Mouse (Mus musculus) kidney, adult 10 weeks (tissue): ENCODE measurements around the gene Gm21983. TPM values are rescaled to one million over a fixed set of nuclear protein-coding genes. Genes with fewer than 3 reads are reported as not detected.

Experiments used
- polyA plus RNA-seq: library from polyadenylated mRNA; stranded (reverse); fragments of 350-450 nt; fragmentation: Illumina TruSeq; extraction: RNeasy Lipid Tissue Mini Kit (QIAGEN cat#74804); gene quantifications from one replicate; pipeline ENCODE4 v1.2.3, GENCODE M21; 2014; ENCODE audit warnings: low read depth, low replicate concordance

Gm21983 gene
- polyA plus RNA-seq: not detected

GRCm38 (mm10) chr7:27180837-27181695 is at the start of gene Gm21983, which contains the start of gene Mia:
Gm21983 (minus strand) TSS chr7:27181086.
Mia (minus strand) TSS chr7:27181157.

GRCm38 (mm10) chr7:27228281-27228821 is 47.5 kb upstream of the Gm21983 start, which contains the start of gene Itpkc:
Itpkc (minus strand) TSS chr7:27228661.

GRCm38 (mm10) chr7:27195681-27196611 is 15.1 kb upstream of the Gm21983 start, which contains the start of the genes BC024978 and Snrpa:
BC024978 (plus strand) TSS chr7:27195781.
Snrpa (minus strand) TSS chr7:27196271.

GRCm38 (mm10) chr7:27178324-27179216 is 2.3 kb downstream of the Gm21983 start, which contains the start of gene Rab4b:
Rab4b (minus strand) TSS chr7:27178896.

DNA sequence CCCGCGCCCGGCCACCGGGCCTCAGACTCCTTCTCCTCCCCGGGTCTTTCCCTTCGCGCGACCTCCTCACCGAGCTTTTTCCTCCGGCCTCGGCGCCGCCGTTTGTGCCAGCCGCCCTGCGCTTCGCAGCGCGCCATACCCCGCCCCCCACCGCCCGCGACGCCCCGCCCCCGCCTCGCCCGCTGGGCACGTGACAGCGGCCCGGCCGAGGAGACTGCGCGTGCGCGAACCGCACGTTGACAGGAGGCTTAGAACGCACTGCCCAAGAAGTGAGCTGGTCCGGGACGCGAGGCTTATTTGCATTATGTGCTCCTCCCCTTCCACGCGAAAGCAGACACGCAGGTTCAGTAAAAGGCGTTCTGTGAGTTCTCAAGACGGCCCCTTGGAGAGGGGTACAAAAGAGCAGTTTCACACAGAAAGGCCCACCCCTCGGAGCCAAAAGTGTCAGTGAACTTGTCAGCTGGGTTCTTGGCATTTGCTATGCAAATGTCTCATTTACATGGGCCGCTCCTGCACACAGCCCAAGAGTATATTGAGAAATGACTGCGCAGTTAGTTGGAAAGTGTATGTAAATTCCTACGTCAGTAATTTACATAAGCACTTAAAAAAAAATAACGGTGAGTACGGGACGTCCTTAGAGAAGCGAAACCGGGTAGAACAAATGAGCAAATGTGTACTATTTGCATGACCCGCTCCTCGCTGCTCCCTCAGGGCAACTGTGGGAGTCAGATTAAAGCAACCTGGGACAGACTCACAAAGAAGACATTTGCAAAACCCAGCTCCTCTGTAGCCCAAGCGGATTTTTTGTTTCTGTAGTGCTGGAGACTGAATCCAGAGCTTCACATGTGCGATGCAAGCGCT is 14.0 kb downstream of the Gm21983 start, which contains the start of gene Egln2:
Gene Egln2, minus strand, starts transcription at position 189 of the 861 bp plus-strand sequence.

DNA sequence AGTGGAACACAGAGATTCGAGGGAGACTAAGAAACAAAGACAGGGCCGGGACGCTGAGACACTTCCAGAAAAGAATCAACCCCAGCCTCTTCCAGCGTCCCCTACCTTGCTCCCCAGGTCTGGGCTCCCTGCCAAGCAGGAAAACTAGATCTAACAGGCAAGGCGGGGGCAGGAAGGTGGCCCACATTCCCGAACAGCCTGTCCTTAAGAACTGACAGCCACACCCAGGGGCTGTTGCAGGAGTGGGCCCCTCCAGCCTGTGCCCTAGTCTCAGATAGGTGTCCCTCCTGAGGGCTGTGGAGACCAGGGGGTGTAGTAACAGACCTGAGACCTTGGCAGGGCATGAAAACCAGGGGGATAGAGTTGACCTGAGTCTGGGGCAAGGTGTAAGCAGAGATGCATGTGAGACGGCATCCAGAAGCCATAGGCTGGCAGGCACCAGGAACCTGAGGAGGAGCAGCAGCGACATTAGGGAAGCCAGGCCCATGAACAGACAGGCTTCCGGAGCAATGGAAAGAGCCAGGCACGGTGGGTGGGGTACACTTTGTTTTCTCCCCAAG is 27.6 kb downstream of the Gm21983 start, which contains the start of gene Cyp2t4:
Gene Cyp2t4, plus strand, starts transcription at position 510 of the 560 bp plus-strand sequence.

DNA sequence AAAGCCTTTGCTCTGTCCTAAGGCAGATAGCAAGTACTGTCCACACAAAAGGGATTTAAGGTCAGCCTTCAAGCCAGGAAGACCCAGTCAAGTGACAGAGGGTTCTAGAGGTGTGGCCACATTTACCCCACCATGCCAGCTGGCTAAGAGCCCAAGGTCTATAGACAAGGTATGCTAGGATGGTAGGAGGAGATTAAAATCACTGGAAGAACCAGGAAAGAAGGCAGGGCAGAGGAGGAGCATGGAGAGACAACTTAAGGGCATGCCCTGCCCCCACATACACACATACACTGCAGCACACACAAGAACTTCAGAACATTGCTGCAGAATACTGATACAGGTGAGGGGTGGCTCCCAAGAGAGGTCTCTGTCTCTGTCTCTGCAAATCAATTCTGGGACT is 61.2 kb downstream of the Gm21983 start, which contains the start of gene Cyp2f2:
Gene Cyp2f2, plus strand, starts transcription at position 234 of the 400 bp plus-strand sequence.

Other genes starting within 250 kb of the Gm21983 start
- not detected for gene Cyp2a22, start 241.7 kb downstream of the Gm21983 start, polyA plus RNA-seq
- not detected for gene Cyp2a12, start 152.0 kb downstream of the Gm21983 start, polyA plus RNA-seq
- 0.32 TPM for gene Cyp2f2, start 61.2 kb downstream of the Gm21983 start, polyA plus RNA-seq
- not detected for gene Cyp2t4, start 27.4 kb downstream of the Gm21983 start, polyA plus RNA-seq
- 1.0 TPM for gene Egln2, start 14.3 kb downstream of the Gm21983 start, polyA plus RNA-seq
- gene Rab4b, start 2.2 kb downstream of the Gm21983 start, polyA plus RNA-seq: 1.8 TPM
- not detected for gene Mia, start 71 bp upstream of the Gm21983 start, polyA plus RNA-seq
- 4.5 TPM for gene BC024978, start 14.7 kb upstream of the Gm21983 start, polyA plus RNA-seq
- gene Snrpa, start 15.2 kb upstream of the Gm21983 start, polyA plus RNA-seq: 3.3 TPM
- gene Itpkc, start 47.6 kb upstream of the Gm21983 start, polyA plus RNA-seq: 0.40 TPM
- 1.4 TPM for gene Coq8b, start 51.9 kb upstream of the Gm21983 start, polyA plus RNA-seq
- 0.08 TPM for gene Numbl, start 77.3 kb upstream of the Gm21983 start, polyA plus RNA-seq
- not detected for gene Ltbp4, start 156.6 kb upstream of the Gm21983 start, polyA plus RNA-seq
- 0.57 TPM for gene Shkbp1, start 174.9 kb upstream of the Gm21983 start, polyA plus RNA-seq
- not detected for gene Gm20479, start 176.3 kb upstream of the Gm21983 start, polyA plus RNA-seq